Mouse (Mus musculus) midbrain, embryonic 14.5 days (tissue): ENCODE data around the gene Eloa. TPM values are rescaled to one million over a fixed set of nuclear protein-coding genes. Genes with fewer than 3 reads are reported as not detected.
A peak's percentile ranks its signal among the peaks of the same experiment; 100 is the strongest.
"Not testable (repeated sequence)": the region's sequence is repeated elsewhere in the genome, so short reads cannot be mapped to it uniquely, and the experiment has no call there.

Experiments used
- ATAC-seq: fragments of 200-750 bp; cut with Nextera tagmentation; 2 replicates; pipeline ENCODE4 v1.8.0; 2017; ENCODE audit warnings: moderate number of reproducible peaks, moderate library complexity; ENCODE audit not compliant: low FRiP score, low TSS enrichment
- DNase-seq: peaks from one replicate; pipeline ENCODE4 v3.0.0-alpha.2; 2015
- H3K27ac ChIP-seq: fragments of 300-500 bp; sonication (generic); replicated peaks from 2 replicates; pipeline ENCODE4 v1.5.1; 2014; ENCODE audit warnings: mild to moderate bottlenecking, low read depth, low read length, moderate library complexity
- H3K27me3 ChIP-seq: fragments of 300-500 bp; sonication (generic); 2 replicates; pipeline ENCODE4 v1.6.1; 2014; ENCODE audit warnings: low read length, control low read depth, mixed read lengths; ENCODE audit not compliant: control insufficient read depth, insufficient read depth
- H3K36me3 ChIP-seq: fragments of 300-500 bp; sonication (generic); 2 replicates; pipeline ENCODE4 v1.6.1; 2014; ENCODE audit warnings: low read length, control low read depth; ENCODE audit not compliant: control insufficient read depth, insufficient read depth
- H3K4me1 ChIP-seq: fragments of 300-500 bp; sonication (generic); 2 replicates; pipeline ENCODE4 v1.6.1; 2014; ENCODE audit warnings: mild to moderate bottlenecking, antibody characterized with exemption, low read length, control low read depth; ENCODE audit not compliant: control insufficient read depth, insufficient read depth
- H3K4me2 ChIP-seq: fragments of 300-500 bp; sonication (generic); 2 replicates; pipeline ENCODE4 v1.6.1; 2014; ENCODE audit warnings: mild to moderate bottlenecking, low read length, moderate library complexity
- H3K4me3 ChIP-seq: fragments of 300-500 bp; sonication (generic); replicated peaks from 2 replicates; pipeline ENCODE4 v1.5.1; 2014; ENCODE audit warnings: low read depth, low read length
- H3K9ac ChIP-seq: fragments of 300-500 bp; sonication (generic); replicated peaks from 2 replicates; pipeline ENCODE4 v1.6.1; 2014; ENCODE audit warnings: mild to moderate bottlenecking, low read length, moderate library complexity
- H3K9me3 ChIP-seq: fragments of 300-500 bp; sonication (generic); 2 replicates; pipeline ENCODE4 v1.6.1; 2016; ENCODE audit warnings: low read length, control low read depth, mixed read lengths; ENCODE audit not compliant: control insufficient read depth
- WGBS: fragments of 180-500 bp; shearing (Covaris S2); extraction: QIAGEN DNeasy Blood & Tissue Kit; methylation state at CpG from one replicate; pipeline ENCODE4 v1.1.7; 2014; 5-methylcytosine and 5-hydroxymethylcytosine counted together
- polyA plus RNA-seq: library from polyadenylated mRNA; unstranded; fragments of >200 nt; fragmentation: Nextera tagmentation; extraction: Ambion mirVana; gene quantifications from 2 replicates; pipeline ENCODE4 v1.2.1, GENCODE M21; 2014

Eloa gene
- polyA plus RNA-seq, 1 experiment from 2014 or later, result 33.8 TPM

GRCm38 (mm10) chr4:135984556-135984955 lies 37.0 kb downstream of the Eloa start:
- Histone ChIP-seq H3K9ac (no peak overlapping the region), H3K27me3 (no peaks in the 10 kb centered on the region), H3K36me3 (peaks cover 18% of the 10 kb centered on the region), H3K27ac (no peak overlapping the region), H3K9me3 (no peaks in the 10 kb centered on the region), H3K4me3 (no peak overlapping the region), H3K4me2 (no peak overlapping the region), H3K4me1 (peaks cover 13% of the 10 kb centered on the region)
- 87% methylated on average over 5 of the region's 5 CpGs for WGBS
- ATAC-seq, result no peak
- no peak for DNase-seq

GRCm38 (mm10) chr4:135981524-135982063 lies 40.0 kb downstream of the Eloa start:
- Histone ChIP-seq H3K27ac (no peak overlapping the region), H3K4me2 (no peak overlapping the region)

GRCm38 (mm10) chr4:135980223-135980622 lies 41.3 kb downstream of the Eloa start:
- not testable (repeated sequence) for ATAC-seq, H3K4me2 ChIP-seq, DNase-seq, H3K4me3 ChIP-seq, H3K9me3 ChIP-seq, H3K4me1 ChIP-seq, H3K9ac ChIP-seq, H3K27ac ChIP-seq, H3K27me3 ChIP-seq
- H3K36me3 ChIP-seq, result peaks cover 43% of the 10 kb centered on the region
- WGBS, result 96% methylated on average over 5 of the region's 5 CpGs

More at GRCm38 (mm10) chr4:135981524-135982063, 40.0 kb downstream of the Eloa start:
- no peak for DNase-seq
- H3K36me3 ChIP-seq, result peaks cover 31% of the 10 kb centered on the region
- no peak overlapping the region for H3K9ac ChIP-seq
- H3K4me1 ChIP-seq, result peaks cover 9% of the 10 kb centered on the region
- ATAC-seq, result no peak
- H3K27me3 ChIP-seq, result no peaks in the 10 kb centered on the region
- H3K9me3 ChIP-seq, result no peaks in the 10 kb centered on the region
- H3K4me3 ChIP-seq, result no peak overlapping the region
- 82% methylated on average over 7 of the region's 7 CpGs for WGBS

GRCm38 (mm10) chr4:135976146-135976545 lies 45.4 kb downstream of the Eloa start:
- Histone ChIP-seq H3K36me3 (peaks cover 39% of the 10 kb centered on the region), H3K9ac (no peak overlapping the region), H3K4me2 (no peak overlapping the region), H3K4me3 (no peak overlapping the region), H3K9me3 (no peaks in the 10 kb centered on the region), H3K27ac (no peak overlapping the region), H3K27me3 (no peaks in the 10 kb centered on the region), H3K4me1 (peaks cover 10% of the 10 kb centered on the region)
- no peak for ATAC-seq
- no peak for DNase-seq
- WGBS, result 95% methylated on average over 12 of the region's 12 CpGs

GRCm38 (mm10) chr4:135972911-135973811 lies 48.4 kb downstream of the Eloa start:
- peak overlapping the region; percentile 84 for H3K4me2 ChIP-seq
- H3K27me3 ChIP-seq, result no peaks in the 10 kb centered on the region
- H3K9me3 ChIP-seq, result no peaks in the 10 kb centered on the region
- ATAC-seq, result no peak
- no peak overlapping the region for H3K9ac ChIP-seq
- 73% methylated on average over 13 of the region's 13 CpGs for WGBS
- H3K27ac ChIP-seq, result no peak overlapping the region
- H3K4me3 ChIP-seq, result peak overlapping the region; percentile 91
- peaks cover 58% of the 10 kb centered on the region for H3K36me3 ChIP-seq
- no peak for DNase-seq
- H3K4me1 ChIP-seq, result peaks cover 12% of the 10 kb centered on the region

GRCm38 (mm10) chr4:135972556-135972906 lies 49.0 kb downstream of the Eloa start, which contains the start of gene Lypla2:
Gene Lypla2 (minus strand): TSS chr4:135972626.
- ATAC-seq, result peak; percentile 81
- Histone ChIP-seq H3K4me2 (peak within 1 kb of the TSS; percentile 84), H3K4me3 (peak within 1 kb of the TSS; percentile 91), H3K4me1 (peaks cover 12% of the 10 kb centered on the region), H3K9ac (peak within 1 kb of the TSS; percentile 90), H3K36me3 (peaks cover 64% of the 10 kb centered on the region), H3K27me3 (no peaks in the 10 kb centered on the region), H3K27ac (peak within 1 kb of the TSS; percentile 70; the same call in 1 of the 2 replicates), H3K9me3 (no peaks in the 10 kb centered on the region)
- DNase-seq, result peak; percentile 92
- under 1% methylated on average over 19 of the region's 19 CpGs for WGBS

GRCm38 (mm10) chr4:135971805-135972555 lies 49.6 kb downstream of the Eloa start:
- Histone ChIP-seq H3K4me2 (peak overlapping the region; percentile 84), H3K9me3 (no peaks in the 10 kb centered on the region), H3K36me3 (peaks cover 66% of the 10 kb centered on the region), H3K9ac (peak overlapping the region; percentile 90), H3K4me3 (peak overlapping the region; percentile 91), H3K27ac (peak overlapping the region; percentile 70; the same call in 1 of the 2 replicates), H3K27me3 (no peaks in the 10 kb centered on the region), H3K4me1 (peaks cover 12% of the 10 kb centered on the region)
- no peak for DNase-seq
- ATAC-seq, result peak; percentile 55
- under 1% methylated on average over 35 of the region's 35 CpGs for WGBS

GRCm38 (mm10) chr4:135970585-135970984 lies 51.0 kb downstream of the Eloa start:
- H3K9ac ChIP-seq, result no peak overlapping the region
- 91% methylated on average over 11 of the region's 11 CpGs for WGBS
- H3K4me3 ChIP-seq, result peak overlapping the region; percentile 91; the same call in 1 of the 2 replicates
- no peaks in the 10 kb centered on the region for H3K9me3 ChIP-seq
- H3K36me3 ChIP-seq, result peaks cover 67% of the 10 kb centered on the region
- no peaks in the 10 kb centered on the region for H3K27me3 ChIP-seq
- ATAC-seq, result no peak
- H3K27ac ChIP-seq, result no peak overlapping the region
- H3K4me1 ChIP-seq, result peaks cover 12% of the 10 kb centered on the region
- H3K4me2 ChIP-seq, result no peak overlapping the region
- DNase-seq, result no peak
